Mouse (Mus musculus): ENCODE data around the gene Fam198b.

DNA sequence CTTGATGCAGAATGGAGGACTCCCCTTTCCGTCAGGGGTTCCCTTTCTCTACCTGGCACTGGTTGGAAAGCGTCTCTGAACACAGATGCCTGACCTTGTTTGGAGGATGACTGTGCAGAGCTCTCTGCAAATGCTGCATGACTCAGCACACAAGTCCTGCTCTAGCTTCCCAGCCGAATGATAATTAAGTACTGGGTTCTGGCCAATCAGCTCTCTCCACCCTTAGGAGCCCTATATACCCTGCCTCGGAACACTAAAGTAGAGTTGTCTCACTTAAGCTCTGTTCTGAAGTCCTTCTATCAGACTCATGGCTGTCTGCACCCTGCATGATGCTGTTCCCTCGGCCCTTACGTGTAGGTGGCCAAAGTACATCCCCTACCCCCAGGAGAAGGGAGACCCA, 111.4 kb downstream of the Fam198b start:
- TF ChIP-seq CTCF (conservative IDR thresholded peaks at IDR 0.05; ENCODE audit: insufficient read depth, insufficient read length, low read depth, low read length) (no peak), POLR2A (IDR thresholded peaks at IDR 0.05; ENCODE audit: low read depth, low read length) (no peak)

All from kidney, adult 2 months (tissue).